In genomic region chr11:33112407-33112806, GRCm38 (mm10) we compare ENCODE assay signal across 18 mouse cellular contexts. TPM values are rescaled to one million over a fixed set of nuclear protein-coding genes. Genes with fewer than 3 reads are reported as not detected.
DNase-seq lines count a peak whose midpoint lies in the region; ATAC-seq and TF ChIP-seq lines count a peak whose summit lies in the region.
"Had no signal": no experiment of that assay in that cellular context is flagged by ENCODE, and none has a peak within 500 bp of the region (broad histone marks: within the 10 kb centered on the region; RNA-seq: fewer than 3 reads in every experiment).

No protein-coding gene starts in this region.

- H3K4me3 ChIP-seq in kidney, adult 2 months (ENCODE audit: insufficient read depth, low read depth, low read length) = no peak overlapping the region
- H3K4me3 ChIP-seq in limb, embryonic 14.5 days (replicated peaks; ENCODE audit: low read length) = no peak overlapping the region
- H3K4me3 ChIP-seq in midbrain, embryonic 11.5 days (ENCODE audit: low read depth, low read length) = no peak overlapping the region
- H3K4me3 ChIP-seq: hindbrain, embryonic 15.5 days; left cerebral cortex, adult 2 months; megakaryocyte, embryonic 14.5 days had no signal

- no peak overlapping the region for H3K9ac ChIP-seq in limb, embryonic 14.5 days (ENCODE audit: low read depth, low read length, severe bottlenecking)
- no peak overlapping the region for H3K9ac ChIP-seq in midbrain, embryonic 11.5 days (ENCODE audit: low read length)
- H3K9ac ChIP-seq: hindbrain, embryonic 15.5 days had no signal

- peak; percentile 23 for DNase-seq in kidney, postnatal 10 days
- no peak for DNase-seq in kidney, adult 2 months
- peak; percentile 66 for DNase-seq in cerebellum, adult 11-12 months
- DNase-seq in cerebellum, postnatal 10 days = peak; percentile 79 to 87
- peak; percentile 30 for DNase-seq in limb, embryonic 14.5 days (ENCODE audit: low spot score)
- no peak for DNase-seq in midbrain, embryonic 11.5 days (ENCODE audit: low spot score, missing footprints)
- DNase-seq in adrenal gland, postnatal 4 days (ENCODE audit: low spot score in 2 of 2) = no peak
- DNase-seq: adrenal gland, postnatal 14 days; kidney, adult 9 months; retina, postnatal 1 day; thymus, adult 18-20 months had no signal

- H3K27ac ChIP-seq in kidney, adult 2 months (ENCODE audit: insufficient read depth, low read depth, low read length) = no peak overlapping the region
- H3K27ac ChIP-seq in limb, embryonic 14.5 days (replicated peaks; ENCODE audit: low read depth, low read length) = no peak overlapping the region
- H3K27ac ChIP-seq in midbrain, embryonic 11.5 days (ENCODE audit: low read depth, low read length) = no peak overlapping the region
- H3K27ac ChIP-seq: hindbrain, embryonic 15.5 days; left cerebral cortex, adult 2 months had no signal

- H3K4me1 ChIP-seq in kidney, adult 2 months (ENCODE audit: control insufficient read depth, insufficient read depth, low read length) = no peaks in the 10 kb centered on the region
- H3K4me1 ChIP-seq in limb, embryonic 14.5 days (ENCODE audit: control insufficient read depth, insufficient read depth, low read length) = no peaks in the 10 kb centered on the region
- H3K4me1 ChIP-seq in midbrain, embryonic 11.5 days (ENCODE audit: control insufficient read depth, insufficient read depth, low read length) = no peaks in the 10 kb centered on the region
- H3K4me1 ChIP-seq: hindbrain, embryonic 15.5 days; megakaryocyte, embryonic 14.5 days had no signal

- H3K36me3 ChIP-seq in kidney, adult 2 months (ENCODE audit: control insufficient read depth, insufficient read depth, low read length) = no peaks in the 10 kb centered on the region
- no peaks in the 10 kb centered on the region for H3K36me3 ChIP-seq in limb, embryonic 14.5 days (ENCODE audit: control insufficient read depth, insufficient read depth, low read length)
- H3K36me3 ChIP-seq in midbrain, embryonic 11.5 days (ENCODE audit: control insufficient read depth, insufficient read depth, low read length) = no peaks in the 10 kb centered on the region

- 18% methylated on average over 1 of the region's 1 CpGs for WGBS in kidney, adult 2 months
- WGBS in limb, embryonic 14.5 days = 18% methylated on average over 1 of the region's 1 CpGs
- WGBS in midbrain, embryonic 11.5 days = 45% methylated on average over 1 of the region's 1 CpGs

- TF ChIP-seq CTCF in kidney, adult 2 months (conservative IDR thresholded peaks at IDR 0.05; ENCODE audit: insufficient read depth, insufficient read length, low read depth, low read length) = no peak

- TF ChIP-seq POLR2A in kidney, adult 2 months (IDR thresholded peaks at IDR 0.05; ENCODE audit: low read depth, low read length) = no peak
- TF ChIP-seq POLR2A in limb, embryonic 14.5 days (IDR thresholded peaks at IDR 0.05; ENCODE audit: borderline replicate concordance, extremely low read depth, insufficient read depth, insufficient read length) = no peak

- H3K4me2 ChIP-seq in limb, embryonic 14.5 days (replicated peaks; ENCODE audit: low read depth, low read length, severe bottlenecking) = no peak overlapping the region
- H3K4me2 ChIP-seq in midbrain, embryonic 11.5 days = no peak overlapping the region
- H3K4me2 ChIP-seq: hindbrain, embryonic 15.5 days; liver, embryonic 11.5 days had no signal

- H3K9me3 ChIP-seq in limb, embryonic 14.5 days (ENCODE audit: control insufficient read depth, low read length) = no peaks in the 10 kb centered on the region
- H3K9me3 ChIP-seq in midbrain, embryonic 11.5 days (ENCODE audit: control insufficient read depth, low read length) = no peaks in the 10 kb centered on the region
- H3K9me3 ChIP-seq: hindbrain, embryonic 15.5 days; megakaryocyte, embryonic 14.5 days had no signal

- no peaks in the 10 kb centered on the region for H3K27me3 ChIP-seq in kidney, adult 2 months (replicated peaks; ENCODE audit: control insufficient read depth, insufficient read depth, low read length)
- H3K27me3 ChIP-seq in limb, embryonic 14.5 days (ENCODE audit: control insufficient read depth, insufficient read depth, low read length) = no peaks in the 10 kb centered on the region
- H3K27me3 ChIP-seq in midbrain, embryonic 11.5 days (ENCODE audit: control insufficient read depth, insufficient read depth, low read length) = no peaks in the 10 kb centered on the region

- ATAC-seq in limb, embryonic 14.5 days (ENCODE audit: low FRiP score, low read depth) = peak; percentile 54; the same call in 1 of the 2 replicates
- no peak for ATAC-seq in midbrain, embryonic 11.5 days (ENCODE audit: low FRiP score)
- ATAC-seq: CD4-positive, CD25-positive, alpha-beta regulatory T cell, adult 4 months; lung, postnatal 0 days had no signal

RNA-seq across cellular contexts. Expression of gene Fgf18, which starts 34.8 kb away (rescaled TPM):
- 0.50 and 0.52 TPM in 2 replicates for polyA plus RNA-seq in kidney, adult 2 months (2012; rRNA removed)
- polyA plus RNA-seq in limb, embryonic 14.5 days (2012; rRNA removed) = 15.8 and 18.5 TPM in 2 replicates
- 24.0 and 24.5 TPM in 2 replicates for polyA plus RNA-seq in limb, embryonic 14.5 days (2014; fragmentation: Nextera tagmentation; extraction: Ambion mirVana)
- polyA plus RNA-seq in midbrain, embryonic 11.5 days (2014; fragmentation: Nextera tagmentation; extraction: Ambion mirVana) = 3.9 and 5.2 TPM in 2 replicates
- 1 to 10 TPM; 2.7 to 2.9 TPM for total RNA-seq in adrenal gland, postnatal 4 days (2021)
- total RNA-seq: neutrophil, adult 5-6 weeks had no signal
- polyA plus RNA-seq: CD4-positive, CD25-positive, alpha-beta regulatory T cell, adult 4 months had no signal

RNA-seq across cellular contexts. Expression of gene Npm1, which starts 50.6 kb away (rescaled TPM):
- polyA plus RNA-seq in kidney, adult 2 months (2012; rRNA removed) = 77.9 and 98.2 TPM in 2 replicates
- 633 and 1,234 TPM in 2 replicates for polyA plus RNA-seq in limb, embryonic 14.5 days (2012; rRNA removed)
- 1,104 and 1,131 TPM in 2 replicates for polyA plus RNA-seq in limb, embryonic 14.5 days (2014; fragmentation: Nextera tagmentation; extraction: Ambion mirVana)
- polyA plus RNA-seq in midbrain, embryonic 11.5 days (2014; fragmentation: Nextera tagmentation; extraction: Ambion mirVana) = 1,003 and 1,036 TPM in 2 replicates
- 100 to 1,000 TPM; 458 to 497 TPM for total RNA-seq in adrenal gland, postnatal 4 days (2021)

Comparison
In these comparisons a context has a peak if more than half of its experiments do, and no peak if none do; other contexts are left out.
1. DNase-seq: peak in kidney, postnatal 10 days (single experiment), cerebellum, adult 11-12 months (single experiment), cerebellum, postnatal 10 days (2 of 2) and limb, embryonic 14.5 days (single experiment); none in kidney, adult 2 months (single experiment), midbrain, embryonic 11.5 days (single experiment) and adrenal gland, postnatal 4 days (0 of 2).